Mouse (Mus musculus): ENCODE measurements around the gene Dchs1. TPM values are rescaled to one million over a fixed set of nuclear protein-coding genes. Genes with fewer than 3 reads are reported as not detected.

Dchs1 gene
- total RNA-seq, 2 experiments from 2014 or later, result 30.6 to 34.2 TPM

DNA sequence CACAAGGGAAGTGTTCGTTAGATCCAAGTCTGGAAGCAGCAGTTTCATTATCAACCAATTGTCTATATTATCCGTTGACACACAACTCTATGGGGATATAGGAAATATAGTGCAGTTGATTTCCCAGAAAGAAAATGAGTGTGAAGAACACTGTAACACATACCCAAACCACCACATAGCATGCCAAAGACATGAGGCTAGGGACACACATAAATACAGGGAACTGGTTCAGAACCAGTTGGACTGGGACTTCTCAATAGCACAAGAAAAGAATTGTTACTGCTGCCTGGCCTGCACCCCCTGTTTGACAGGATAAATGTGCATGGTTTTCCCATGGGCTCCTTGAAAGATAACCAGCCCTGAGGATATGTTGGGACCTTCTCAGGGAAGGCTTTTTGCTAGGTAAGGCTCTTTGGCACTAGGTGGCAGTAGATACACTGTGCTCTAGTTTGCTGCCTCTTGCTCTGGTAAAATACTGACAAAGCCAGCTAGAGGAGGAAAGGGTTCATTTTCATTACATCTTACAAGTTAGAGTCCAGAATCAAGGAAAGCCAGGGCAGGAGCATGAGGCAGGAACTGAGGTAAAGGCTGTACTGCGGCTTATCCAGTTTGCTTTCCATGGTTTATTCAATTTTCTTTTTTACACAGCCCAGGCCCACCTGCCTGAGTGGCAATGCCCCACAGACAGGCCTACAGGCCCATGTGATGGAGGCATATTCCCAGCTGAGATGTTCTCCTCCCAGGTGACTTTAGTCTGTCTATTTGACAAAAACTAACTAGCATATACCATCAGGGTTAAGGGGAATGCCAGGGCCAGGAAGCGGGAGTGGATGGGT lies 61.1 kb downstream of the Dchs1 start:
- peak; percentile 63 to 72 for DNase-seq
- intact Hi-C loops (cut with DNase I), result loop anchor here (1.0 to 2.0 kb wide), 2 partner anchors 84 to 92 kb away; partner anchors contain the start of gene Mrpl17

DNA sequence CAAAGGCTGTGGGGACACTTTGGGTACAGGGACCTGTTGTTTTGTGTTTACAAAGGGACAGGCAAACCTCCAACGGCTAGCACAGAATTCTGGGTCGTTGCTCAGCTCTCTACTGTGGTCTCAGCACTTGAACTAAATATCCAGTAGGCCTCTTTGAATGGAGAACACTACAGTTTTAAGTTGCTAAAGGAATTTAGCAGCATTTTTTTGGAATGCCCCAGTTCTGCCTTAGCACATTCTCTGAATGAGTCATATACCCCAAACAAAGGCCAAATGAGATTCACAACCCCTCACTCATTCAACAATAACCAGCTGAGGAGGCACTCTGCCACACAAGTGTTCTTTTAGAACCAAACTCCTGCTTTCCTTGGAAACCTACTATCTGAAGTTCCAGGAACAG lies 65.5 kb downstream of the Dchs1 start:
- intact Hi-C loops (cut with DNase I), result no loop called here
- no peak for DNase-seq

DNA sequence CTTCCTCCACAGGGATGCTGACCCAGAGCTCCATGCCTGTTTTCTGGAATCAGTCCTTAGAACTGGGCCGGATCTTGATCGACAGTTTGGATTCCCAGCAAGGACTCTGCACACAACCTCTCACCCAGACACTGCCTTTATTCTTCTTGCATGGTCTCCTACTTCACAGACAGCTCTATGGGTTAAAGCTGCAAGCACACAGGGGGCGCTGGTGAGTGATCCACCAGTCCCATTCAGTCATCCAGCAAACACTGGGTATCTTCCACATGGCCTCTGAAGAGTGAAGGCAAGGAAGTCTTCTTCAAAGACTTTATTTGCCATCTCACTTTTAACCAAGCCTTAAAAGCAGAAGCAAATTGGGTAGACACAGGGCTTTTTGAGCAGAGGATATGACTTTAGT lies 72.1 kb downstream of the Dchs1 start:
- no peak for DNase-seq
- intact Hi-C loops (cut with DNase I), result no loop called here

DNA sequence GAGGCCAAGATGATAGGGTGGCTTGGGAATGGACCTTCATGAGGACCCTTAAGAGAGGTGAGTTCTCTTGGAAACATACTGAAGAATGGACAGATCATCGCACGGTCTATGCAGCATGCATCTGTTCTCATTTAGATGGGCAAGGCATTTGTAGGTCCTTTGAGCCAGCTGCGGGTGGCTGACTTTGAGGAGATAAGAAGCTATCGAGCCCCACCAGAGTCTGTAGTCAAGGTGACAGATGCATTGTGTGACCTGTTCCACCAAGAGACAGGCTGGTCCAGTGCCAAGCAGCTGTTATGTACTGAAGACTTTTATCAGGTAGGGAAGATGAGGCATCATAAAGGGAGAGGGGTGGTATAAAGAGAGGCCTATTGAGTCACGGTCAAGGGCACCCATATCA lies 78.7 kb downstream of the Dchs1 start:
- intact Hi-C loops (cut with DNase I), result no loop called here

GRCm38 (mm10) chr7:105703816-105704215 lies 83.6 kb downstream of the Dchs1 start:
- intact Hi-C loops (cut with DNase I), result no loop called here
- no peak for DNase-seq

More for the DNA sequence above, 78.7 kb downstream of the Dchs1 start:
- DNase-seq, result no peak

GRCm38 (mm10) chr7:105703184-105703583 lies 84.3 kb downstream of the Dchs1 start:
- intact Hi-C loops (cut with DNase I), result no loop called here

More at GRCm38 (mm10) chr7:105703184-105703583, 84.3 kb downstream of the Dchs1 start:
- DNase-seq, result no peak

Other genes starting within 250 kb of the Dchs1 start
- gene Smpd1, start 233.3 kb downstream of the Dchs1 start, total RNA-seq (2021), result 100 to 1,000 TPM; 120 to 137 TPM
- gene Apbb1, start 206.0 kb downstream of the Dchs1 start, total RNA-seq (2021), result 10 to 100 TPM; 67.0 to 76.3 TPM
- under 1 TPM; 0.17 to 0.34 TPM for gene Hpx, start 187.5 kb downstream of the Dchs1 start, total RNA-seq (2021)
- 10 to 100 TPM; 34.4 to 36.9 TPM for gene Trim3, start 154.1 kb downstream of the Dchs1 start, total RNA-seq (2021)
- 100 to 1,000 TPM in 1 of 2 experiments, 10 to 100 TPM in 1; 97.3 to 100 TPM for gene Timm10b, start 147.6 kb downstream of the Dchs1 start, total RNA-seq (2021)
- 10 to 100 TPM; 24.1 to 24.5 TPM for gene Arfip2, start 147.2 kb downstream of the Dchs1 start, total RNA-seq (2021)
- 1 to 10 TPM; 1.1 to 3.0 TPM for gene Gm45799, start 147.1 kb downstream of the Dchs1 start, total RNA-seq (2021)
- gene Dnhd1, start 136.8 kb downstream of the Dchs1 start, total RNA-seq (2021), result under 1 TPM; 0.45 to 0.72 TPM
- 100 to 1,000 TPM; 156 to 157 TPM for gene Ilk, start 51.1 kb downstream of the Dchs1 start, total RNA-seq (2021)
- gene Rrp8, start 50.3 kb downstream of the Dchs1 start, total RNA-seq (2021), result 10 to 100 TPM; 14.3 to 14.7 TPM
- gene Taf10, start 43.3 kb downstream of the Dchs1 start, total RNA-seq (2021), result 100 to 1,000 TPM; 102 to 108 TPM
- gene Tpp1, start 35.4 kb downstream of the Dchs1 start, total RNA-seq (2021), result 10 to 100 TPM; 42.2 to 46.6 TPM
- 100 to 1,000 TPM in 1 of 2 experiments, 10 to 100 TPM in 1; 100.0 to 110 TPM for gene Mrpl17, start 23.4 kb upstream of the Dchs1 start, total RNA-seq (2021)
- gene Gm4070, start 166.3 kb upstream of the Dchs1 start, total RNA-seq (2021), result 1 to 10 TPM; 6.6 to 6.8 TPM

Measured in heart, postnatal 10 days (tissue).